Mouse (Mus musculus) kidney, embryonic 16.5 days (tissue): ENCODE data around the gene Cd5l. TPM values are rescaled to one million over a fixed set of nuclear protein-coding genes. Genes with fewer than 3 reads are reported as not detected.

Source experiments
- ATAC-seq: fragments of 200-750 bp; cut with Nextera tagmentation; 2 replicates; pipeline ENCODE4 v1.8.0; 2017; ENCODE audit warnings: moderate TSS enrichment; ENCODE audit not compliant: low FRiP score, low TSS enrichment
- H3K27ac ChIP-seq: fragments of 300-500 bp; sonication (generic); 2 replicates; pipeline ENCODE4 v1.5.1; 2014; ENCODE audit warnings: low read length
- H3K27me3 ChIP-seq: fragments of 300-500 bp; sonication (generic); 2 replicates; pipeline ENCODE4 v1.6.1; 2014; ENCODE audit warnings: low read length, control low read depth, mixed read lengths; ENCODE audit not compliant: insufficient read depth
- H3K36me3 ChIP-seq: fragments of 300-500 bp; sonication (generic); 2 replicates; pipeline ENCODE4 v1.6.1; 2014; ENCODE audit warnings: low read length, control low read depth, mixed read lengths; ENCODE audit not compliant: insufficient read depth
- H3K4me1 ChIP-seq: fragments of 300-500 bp; sonication (generic); 2 replicates; pipeline ENCODE4 v1.6.1; 2014; ENCODE audit warnings: low read length, control low read depth, mixed read lengths; ENCODE audit not compliant: insufficient read depth
- H3K4me2 ChIP-seq: fragments of 300-500 bp; sonication (generic); replicated peaks from 2 replicates; pipeline ENCODE4 v1.6.1; 2014; ENCODE audit warnings: low read depth, low read length
- H3K4me3 ChIP-seq: fragments of 300-500 bp; sonication (generic); 2 replicates; pipeline ENCODE4 v1.5.1; 2014; ENCODE audit warnings: mild to moderate bottlenecking, low read length
- H3K9ac ChIP-seq: fragments of 300-500 bp; sonication (generic); replicated peaks from 2 replicates; pipeline ENCODE4 v1.6.1; 2014; ENCODE audit warnings: low read length
- H3K9me3 ChIP-seq: fragments of 300-500 bp; sonication (generic); 2 replicates; pipeline ENCODE4 v1.6.1; 2016; ENCODE audit warnings: low read length, control low read depth
- WGBS: fragments of 180-500 bp; shearing (Covaris S2); extraction: QIAGEN DNeasy Blood & Tissue Kit; methylation state at CpG from one replicate; pipeline ENCODE4 v1.1.7; 2014; 5-methylcytosine and 5-hydroxymethylcytosine counted together
- polyA plus RNA-seq: library from polyadenylated mRNA; unstranded; fragments of >200 nt; fragmentation: Nextera tagmentation; extraction: Ambion mirVana; gene quantifications from 2 replicates; pipeline ENCODE4 v1.2.1, GENCODE M21; 2015

The Cd5l gene
- polyA plus RNA-seq, 1 experiment from 2014 or later: 0.59 TPM

DNA sequence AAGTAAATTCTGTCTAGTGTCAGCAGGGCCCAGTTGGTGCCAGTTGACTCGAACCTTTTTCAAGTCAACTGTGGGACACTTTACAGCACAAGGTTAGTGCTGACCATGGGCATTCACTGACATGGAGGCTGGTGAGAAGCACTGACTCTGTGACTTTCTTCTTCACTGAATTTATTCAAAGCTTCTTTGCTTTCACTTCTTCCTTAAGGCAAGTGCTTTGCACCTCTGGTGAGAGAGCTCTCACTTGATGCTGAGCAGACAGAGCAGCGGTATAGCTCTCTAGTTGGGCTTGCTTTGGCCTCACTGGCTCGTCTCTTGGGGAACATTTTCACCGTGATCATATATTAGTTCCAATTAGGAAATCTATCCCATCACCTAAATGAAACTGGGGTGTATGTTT is 42.2 kb downstream of the Cd5l start:
- no peak overlapping the region for H3K9ac ChIP-seq
- no peaks in the 10 kb centered on the region for H3K27me3 ChIP-seq
- no peaks in the 10 kb centered on the region; the same call in 1 of the 2 replicates for H3K9me3 ChIP-seq
- no peak overlapping the region for H3K4me3 ChIP-seq
- ATAC-seq: no peak
- no peaks in the 10 kb centered on the region for H3K36me3 ChIP-seq
- no peak overlapping the region for H3K27ac ChIP-seq
- H3K4me1 ChIP-seq: no peaks in the 10 kb centered on the region
- 84% methylated on average over 4 of the region's 4 CpGs for WGBS
- H3K4me2 ChIP-seq: no peak overlapping the region

DNA sequence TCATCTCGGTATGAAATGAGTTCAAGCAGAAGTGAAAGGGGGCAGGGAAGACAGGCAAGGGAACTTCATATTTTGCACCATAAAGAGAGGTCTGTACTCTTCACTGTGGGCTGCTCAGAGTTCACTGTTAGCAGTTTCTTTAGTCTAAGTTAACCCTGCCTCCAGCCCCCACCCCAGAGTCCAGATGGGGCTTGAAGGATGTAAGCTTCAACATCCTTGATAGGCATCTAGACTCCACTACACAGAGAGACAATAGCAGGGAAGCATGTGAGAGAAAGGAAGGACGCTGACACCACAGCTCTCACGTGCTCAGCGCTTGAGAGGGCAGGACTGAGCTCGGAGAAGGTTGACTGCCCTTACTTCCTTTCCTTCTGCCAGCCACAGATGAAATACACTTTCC is 43.6 kb downstream of the Cd5l start:
- no peak overlapping the region for H3K27ac ChIP-seq
- H3K4me2 ChIP-seq: 0 out of 2 replicates have a peak overlapping the region, but pooled peaks have one; percentile 4
- no peak for ATAC-seq
- no peak overlapping the region for H3K4me3 ChIP-seq
- no peaks in the 10 kb centered on the region for H3K27me3 ChIP-seq
- no peaks in the 10 kb centered on the region for H3K36me3 ChIP-seq
- WGBS: 45% methylated on average over 5 of the region's 5 CpGs
- H3K9ac ChIP-seq: no peak overlapping the region
- H3K9me3 ChIP-seq: no peaks in the 10 kb centered on the region
- H3K4me1 ChIP-seq: no peaks in the 10 kb centered on the region

DNA sequence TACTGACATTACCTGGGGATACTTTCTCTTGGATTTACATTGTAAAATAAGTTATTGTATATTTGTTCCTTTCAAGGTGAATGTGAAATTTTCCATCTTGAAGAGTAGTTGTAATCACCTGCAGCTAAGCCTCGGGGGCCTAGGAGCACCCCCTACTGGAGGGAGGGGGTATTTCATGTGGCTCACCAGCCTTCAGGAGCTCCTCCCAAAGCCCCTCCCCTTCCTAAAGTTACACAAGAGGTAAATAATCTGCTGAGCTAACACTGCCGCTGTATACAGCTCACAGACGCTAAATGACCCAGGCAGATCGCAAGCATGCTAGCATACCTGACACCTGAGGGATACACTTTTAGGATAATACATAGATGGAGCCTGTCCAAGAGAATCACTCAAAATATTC is 50.5 kb downstream of the Cd5l start:
- H3K9ac ChIP-seq: no peak overlapping the region
- H3K27ac ChIP-seq: no peak overlapping the region
- ATAC-seq: no peak
- H3K4me3 ChIP-seq: no peak overlapping the region
- no peaks in the 10 kb centered on the region for H3K27me3 ChIP-seq
- H3K4me2 ChIP-seq: no peak overlapping the region
- no peaks in the 10 kb centered on the region for H3K9me3 ChIP-seq
- no peaks in the 10 kb centered on the region for H3K36me3 ChIP-seq
- no peaks in the 10 kb centered on the region for H3K4me1 ChIP-seq
- 20% methylated on average over 4 of the region's 4 CpGs for WGBS

DNA sequence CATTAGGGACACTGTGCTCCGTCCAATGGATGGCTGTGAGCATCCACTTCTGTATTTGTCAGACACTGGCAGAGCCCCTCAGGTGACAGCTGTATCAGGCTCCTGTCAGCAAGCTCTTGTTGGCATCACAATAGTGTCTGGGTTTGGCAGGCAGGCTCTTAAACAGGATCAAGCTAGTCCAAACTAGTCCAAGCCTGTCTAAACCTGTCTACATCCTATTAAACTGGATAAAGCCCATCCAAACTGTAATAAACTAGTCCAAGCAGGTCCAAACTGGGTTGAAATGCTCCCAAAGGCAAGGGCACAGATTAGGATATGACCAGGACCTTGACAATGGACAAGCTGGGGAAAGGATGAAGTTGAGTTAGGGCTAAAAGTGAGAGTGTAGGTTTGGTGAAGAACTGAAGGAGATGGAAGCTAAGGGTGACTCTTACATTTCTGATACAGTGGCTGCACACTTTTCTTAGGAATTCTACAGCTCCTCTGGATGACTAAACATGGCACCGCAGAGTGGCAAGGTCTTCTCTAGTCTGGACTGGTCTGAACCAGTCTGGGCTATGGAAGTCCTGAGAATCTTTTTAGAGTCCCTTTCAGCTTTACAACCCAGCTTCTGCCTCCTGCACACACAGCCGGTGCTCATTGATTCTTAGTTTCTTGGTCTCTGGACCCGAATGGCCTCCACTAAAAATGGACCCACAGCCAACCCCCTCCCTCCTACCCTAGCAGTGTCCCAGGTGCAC is 51.7 kb downstream of the Cd5l start:
- WGBS: 79% methylated on average over 4 of the region's 4 CpGs

DNA sequence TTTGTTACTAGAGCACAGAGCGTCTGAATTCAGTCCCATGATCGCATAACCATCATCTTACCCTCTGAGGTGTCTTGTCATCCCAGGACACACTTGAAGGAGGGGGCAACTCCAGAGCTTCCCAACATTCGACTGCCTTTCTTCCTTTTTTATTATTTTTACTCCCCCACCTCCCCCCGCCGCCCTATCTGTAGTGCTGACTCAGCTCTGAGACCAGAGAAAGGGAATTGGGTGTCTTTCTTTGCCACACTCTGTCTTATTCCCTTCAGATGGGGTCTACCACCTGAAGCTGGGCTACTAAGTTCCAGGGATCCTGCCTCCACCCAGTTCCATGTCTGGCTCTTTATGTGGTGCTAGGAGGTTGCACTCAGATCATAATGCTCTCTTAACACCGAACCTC is 52.9 kb downstream of the Cd5l start:
- no peak overlapping the region for H3K4me2 ChIP-seq
- no peak overlapping the region for H3K9ac ChIP-seq
- H3K4me1 ChIP-seq: no peaks in the 10 kb centered on the region
- ATAC-seq: no peak
- H3K27me3 ChIP-seq: no peaks in the 10 kb centered on the region
- 65% methylated on average over 6 of the region's 6 CpGs for WGBS
- H3K27ac ChIP-seq: no peak overlapping the region
- no peaks in the 10 kb centered on the region for H3K9me3 ChIP-seq
- H3K4me3 ChIP-seq: no peak overlapping the region
- H3K36me3 ChIP-seq: no peaks in the 10 kb centered on the region

More for the DNA sequence above, 51.7 kb downstream of the Cd5l start:
- no peak for ATAC-seq
- Histone ChIP-seq H3K36me3 (no peaks in the 10 kb centered on the region), H3K9me3 (no peaks in the 10 kb centered on the region), H3K9ac (no peak overlapping the region), H3K4me3 (no peak overlapping the region), H3K27ac (no peak overlapping the region), H3K4me2 (no peak overlapping the region), H3K4me1 (no peaks in the 10 kb centered on the region), H3K27me3 (no peaks in the 10 kb centered on the region)

DNA sequence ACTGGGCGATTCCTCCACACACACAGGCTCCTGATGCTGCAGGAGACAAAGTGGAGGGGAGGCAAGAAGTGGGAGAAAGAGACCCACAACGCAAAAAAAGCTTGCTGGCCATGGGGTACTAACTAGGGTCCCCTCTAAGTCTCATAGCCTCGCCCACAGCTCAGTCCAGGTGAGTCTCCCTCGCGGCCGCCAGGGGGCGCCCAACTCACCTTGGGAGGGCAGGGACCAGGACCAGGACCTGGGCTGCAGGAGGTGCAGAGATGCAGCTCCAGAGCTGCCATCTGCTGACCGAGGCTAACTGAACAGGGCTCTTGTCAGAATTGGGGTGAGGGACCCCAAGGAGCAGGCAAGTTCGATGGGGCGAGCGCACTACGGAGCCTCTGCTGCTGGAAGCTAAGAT is 53.5 kb downstream of the Cd5l start:
- no peaks in the 10 kb centered on the region for H3K36me3 ChIP-seq
- no peak overlapping the region for H3K4me2 ChIP-seq
- H3K9me3 ChIP-seq: no peaks in the 10 kb centered on the region
- H3K4me3 ChIP-seq: no peak overlapping the region
- H3K27me3 ChIP-seq: no peaks in the 10 kb centered on the region
- no peak overlapping the region for H3K27ac ChIP-seq
- no peak overlapping the region for H3K9ac ChIP-seq
- WGBS: 14% methylated on average over 12 of the region's 12 CpGs
- ATAC-seq: peak; percentile 81
- no peaks in the 10 kb centered on the region for H3K4me1 ChIP-seq

DNA sequence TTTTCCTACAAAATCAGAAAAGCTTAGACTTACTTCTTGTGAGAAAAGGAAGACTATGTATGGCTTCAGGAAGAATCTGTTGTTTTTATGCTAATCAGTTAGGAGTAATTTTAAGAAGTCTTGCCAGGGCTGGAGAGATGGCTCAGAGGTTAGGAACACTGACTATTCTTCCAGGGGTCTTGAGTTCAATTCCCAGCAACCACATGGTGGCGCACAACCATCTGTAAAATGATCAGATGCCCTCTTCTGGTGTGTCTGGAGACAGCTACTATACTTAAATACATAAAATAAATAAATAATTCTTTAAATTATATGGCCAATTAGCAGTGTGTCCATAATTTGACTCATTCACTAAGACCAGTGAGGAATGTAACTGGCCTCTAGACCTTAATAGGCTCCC is 63.0 kb downstream of the Cd5l start:
- ATAC-seq: no peak
- 67% methylated on average over 1 of the region's 1 CpGs for WGBS
- no peaks in the 10 kb centered on the region for H3K9me3 ChIP-seq

More for the DNA sequence above, 63.0 kb downstream of the Cd5l start:
- H3K27me3 ChIP-seq: no peaks in the 10 kb centered on the region
- H3K4me2 ChIP-seq: no peak overlapping the region
- H3K27ac ChIP-seq: no peak overlapping the region
- H3K4me1 ChIP-seq: no peaks in the 10 kb centered on the region
- H3K4me3 ChIP-seq: no peak overlapping the region
- H3K36me3 ChIP-seq: no peaks in the 10 kb centered on the region
- no peak overlapping the region for H3K9ac ChIP-seq

Other genes starting within 250 kb of the Cd5l start
- 16.4 and 18.6 TPM in 2 replicates for gene Kirrel, start 183.1 kb upstream of the Cd5l start, polyA plus RNA-seq
- gene Fcrls, start 94.1 kb upstream of the Cd5l start, polyA plus RNA-seq: 5.4 and 5.6 TPM in 2 replicates
- gene Fcrl1, start 18.5 kb downstream of the Cd5l start, polyA plus RNA-seq: 0.34 TPM in 1 of 2 replicates, not detected in the other
- gene Fcrl5, start 77.9 kb downstream of the Cd5l start, polyA plus RNA-seq: not detected in 2 replicates
- 14.4 and 15.6 TPM in 2 replicates for gene Etv3, start 167.5 kb downstream of the Cd5l start, polyA plus RNA-seq